Mouse (Mus musculus): ENCODE results near the gene Gm49358. TPM values are rescaled to one million over a fixed set of nuclear protein-coding genes. Genes with fewer than 3 reads are reported as not detected.

Gene Gm49358
- polyA plus RNA-seq, 1 experiment from 2014 or later = not detected

DNA sequence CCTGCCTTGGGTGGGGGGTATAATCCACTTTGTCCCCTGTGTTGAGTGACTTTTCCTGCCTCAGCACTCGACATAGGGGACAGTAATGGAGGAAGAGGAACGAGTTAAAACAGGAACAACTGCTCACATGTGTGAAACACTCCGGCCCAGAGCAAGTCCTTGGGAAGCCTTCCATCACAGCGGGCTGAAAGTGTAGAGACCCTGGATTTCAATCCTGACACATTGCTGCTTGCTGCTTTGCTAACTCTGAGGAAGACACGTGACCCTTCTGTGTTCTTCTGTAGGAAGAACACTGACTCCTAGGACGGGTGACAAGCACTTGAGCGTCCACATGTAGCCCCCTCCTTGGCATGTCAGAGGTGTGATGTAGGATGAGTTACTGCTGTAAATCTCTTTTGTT is 51.4 kb downstream of the Gm49358 start:
- Histone ChIP-seq H3K9me3 (replicated peaks; ENCODE audit: control insufficient read depth, low read length) (no peaks in the 10 kb centered on the region), H3K36me3 (ENCODE audit: control insufficient read depth, insufficient read depth, low read length) (no peaks in the 10 kb centered on the region), H3K9ac (ENCODE audit: low read length) (no peak overlapping the region; the same call in 1 of the 2 replicates), H3K4me3 (replicated peaks; ENCODE audit: low read length) (no peak overlapping the region), H3K4me2 (ENCODE audit: low read depth, low read length) (no peak overlapping the region), H3K27ac (ENCODE audit: low read length) (peak overlapping the region; percentile 86; the same call in 1 of the 2 replicates), H3K27me3 (ENCODE audit: control insufficient read depth, insufficient read depth, low read length) (no peaks in the 10 kb centered on the region), H3K4me1 (ENCODE audit: control insufficient read depth, insufficient read depth, low read length) (peaks cover 23% of the 10 kb centered on the region; the same call in 1 of the 2 replicates)
- no peak for ATAC-seq (ENCODE audit: insufficient read depth, low FRiP score)
- WGBS = 73% methylated on average over 7 of the region's 7 CpGs

DNA sequence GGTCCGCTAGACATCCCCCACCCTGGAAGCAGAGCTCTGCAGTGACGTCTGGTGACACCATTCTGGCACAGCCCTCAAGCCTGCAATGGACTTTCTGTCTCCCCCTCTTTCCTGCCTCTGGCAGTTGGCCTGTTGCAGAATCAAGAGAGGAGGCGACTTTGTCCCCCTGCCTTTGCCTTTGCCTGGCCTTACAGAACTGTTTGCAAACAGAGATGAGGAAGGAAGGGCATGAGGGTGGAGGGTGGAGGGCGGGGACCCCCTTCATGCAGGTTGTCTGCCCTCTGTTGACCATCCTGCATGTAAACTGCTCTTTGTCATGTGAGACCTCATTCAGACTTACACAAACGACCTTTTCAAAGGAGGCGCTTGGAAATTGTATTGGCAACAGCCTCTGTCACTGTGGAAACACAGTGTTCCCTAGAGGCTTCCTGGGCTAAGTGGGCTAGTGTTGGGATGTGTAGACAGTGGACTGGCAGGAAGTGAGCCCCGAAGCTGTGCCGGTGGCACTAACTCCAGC is 55.9 kb downstream of the Gm49358 start:
- peaks cover 20% of the 10 kb centered on the region; the same call in 1 of the 2 replicates for H3K4me1 ChIP-seq (ENCODE audit: control insufficient read depth, insufficient read depth, low read length)
- 0 out of 2 replicates have a peak, but pooled peaks cover 5% of the 10 kb centered on the region for H3K36me3 ChIP-seq (ENCODE audit: control insufficient read depth, insufficient read depth, low read length)
- 37% methylated on average over 8 of the region's 8 CpGs for WGBS
- peak; percentile 33; the same call in 1 of the 2 replicates for ATAC-seq (ENCODE audit: insufficient read depth, low FRiP score)
- no peak overlapping the region for H3K4me3 ChIP-seq (replicated peaks; ENCODE audit: low read length)
- H3K27me3 ChIP-seq (ENCODE audit: control insufficient read depth, insufficient read depth, low read length) = no peaks in the 10 kb centered on the region
- H3K9me3 ChIP-seq (replicated peaks; ENCODE audit: control insufficient read depth, low read length) = no peaks in the 10 kb centered on the region
- H3K4me2 ChIP-seq (ENCODE audit: low read depth, low read length) = no peak overlapping the region
- H3K9ac ChIP-seq (ENCODE audit: low read length) = peak overlapping the region; percentile 0; the same call in 1 of the 2 replicates
- H3K27ac ChIP-seq (ENCODE audit: low read length) = peak overlapping the region; percentile 83

DNA sequence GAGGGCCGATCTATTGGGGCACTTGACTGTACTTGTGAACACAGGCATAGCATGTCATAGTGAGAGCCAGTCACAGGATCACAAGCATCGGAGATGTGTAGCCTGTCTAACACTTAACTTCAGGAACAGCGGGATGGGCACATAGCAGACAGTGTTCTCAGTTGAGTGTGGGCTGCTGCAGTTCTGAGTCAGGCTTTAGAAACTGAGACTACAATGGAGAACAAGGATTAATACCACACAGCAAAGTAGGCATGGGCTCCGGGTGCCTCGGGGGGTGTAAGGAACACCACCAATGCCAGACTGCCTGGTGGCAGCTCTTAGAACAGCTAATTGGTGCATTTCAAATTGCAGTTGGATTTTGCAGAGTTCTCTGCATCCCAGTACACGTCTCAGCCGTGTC is 57.2 kb downstream of the Gm49358 start:
- no peaks in the 10 kb centered on the region for H3K27me3 ChIP-seq (ENCODE audit: control insufficient read depth, insufficient read depth, low read length)
- H3K4me1 ChIP-seq (ENCODE audit: control insufficient read depth, insufficient read depth, low read length) = peaks cover 15% of the 10 kb centered on the region; the same call in 1 of the 2 replicates
- no peak overlapping the region for H3K4me3 ChIP-seq (replicated peaks; ENCODE audit: low read length)
- no peak overlapping the region for H3K27ac ChIP-seq (ENCODE audit: low read length)
- ATAC-seq (ENCODE audit: insufficient read depth, low FRiP score) = no peak
- H3K9me3 ChIP-seq (replicated peaks; ENCODE audit: control insufficient read depth, low read length) = no peaks in the 10 kb centered on the region
- 0 out of 2 replicates have a peak, but pooled peaks cover 10% of the 10 kb centered on the region for H3K36me3 ChIP-seq (ENCODE audit: control insufficient read depth, insufficient read depth, low read length)
- no peak overlapping the region for H3K9ac ChIP-seq (ENCODE audit: low read length)
- no peak overlapping the region for H3K4me2 ChIP-seq (ENCODE audit: low read depth, low read length)
- 91% methylated on average over 7 of the region's 7 CpGs for WGBS

DNA sequence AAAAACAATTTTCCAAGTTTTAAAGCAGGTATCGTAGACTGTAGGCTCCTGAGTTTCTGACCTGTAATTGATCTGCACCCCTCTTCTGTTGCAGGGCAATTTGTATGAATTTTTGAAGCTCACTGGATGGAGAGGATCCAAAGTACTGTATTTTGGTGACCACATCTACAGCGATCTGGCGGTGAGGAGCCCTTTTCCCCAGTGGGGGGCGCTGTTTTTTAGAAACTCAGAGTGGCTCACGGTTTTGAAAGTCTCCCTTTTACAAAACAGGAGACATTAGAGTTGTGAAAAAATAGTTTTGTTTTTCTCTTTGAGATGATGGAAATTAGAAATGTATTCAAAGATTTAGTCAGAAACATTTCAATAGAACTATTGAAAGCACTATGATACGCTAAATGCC is 60.3 kb downstream of the Gm49358 start:
- Histone ChIP-seq H3K27me3 (ENCODE audit: control insufficient read depth, insufficient read depth, low read length) (no peaks in the 10 kb centered on the region), H3K36me3 (ENCODE audit: control insufficient read depth, insufficient read depth, low read length) (peaks cover 10% of the 10 kb centered on the region; the same call in 1 of the 2 replicates), H3K27ac (ENCODE audit: low read length) (no peak overlapping the region), H3K4me2 (ENCODE audit: low read depth, low read length) (no peak overlapping the region), H3K9me3 (replicated peaks; ENCODE audit: control insufficient read depth, low read length) (no peaks in the 10 kb centered on the region), H3K4me1 (ENCODE audit: control insufficient read depth, insufficient read depth, low read length) (peaks cover 11% of the 10 kb centered on the region; the same call in 1 of the 2 replicates), H3K9ac (ENCODE audit: low read length) (no peak overlapping the region), H3K4me3 (replicated peaks; ENCODE audit: low read length) (no peak overlapping the region)
- ATAC-seq (ENCODE audit: insufficient read depth, low FRiP score) = no peak
- 77% methylated on average over 6 of the region's 6 CpGs for WGBS

DNA sequence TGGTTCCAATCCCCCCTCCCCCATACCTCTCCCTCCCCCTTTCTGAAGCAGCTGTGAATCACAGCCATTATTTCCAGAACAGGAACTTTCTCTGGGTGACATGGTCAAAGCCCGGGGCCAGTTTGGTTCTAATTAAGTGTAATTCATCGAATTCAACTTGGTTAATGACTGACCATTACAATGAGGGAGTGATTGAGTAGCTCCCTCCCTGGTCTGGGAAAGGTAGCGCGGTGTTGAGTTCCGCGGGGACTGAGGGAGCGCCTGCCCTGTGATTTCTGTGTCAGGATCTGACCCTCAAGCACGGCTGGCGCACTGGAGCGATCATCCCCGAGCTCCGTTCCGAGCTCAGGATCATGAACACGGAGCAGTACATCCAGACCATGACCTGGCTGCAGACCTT is 61.1 kb downstream of the Gm49358 start:
- ATAC-seq (ENCODE audit: insufficient read depth, low FRiP score) = no peak
- 76% methylated on average over 14 of the region's 14 CpGs for WGBS
- no peak overlapping the region for H3K4me3 ChIP-seq (replicated peaks; ENCODE audit: low read length)
- H3K27ac ChIP-seq (ENCODE audit: low read length) = no peak overlapping the region
- 0 out of 2 replicates have a peak, but pooled peaks cover 5% of the 10 kb centered on the region for H3K4me1 ChIP-seq (ENCODE audit: control insufficient read depth, insufficient read depth, low read length)
- no peak overlapping the region for H3K4me2 ChIP-seq (ENCODE audit: low read depth, low read length)
- H3K27me3 ChIP-seq (ENCODE audit: control insufficient read depth, insufficient read depth, low read length) = no peaks in the 10 kb centered on the region
- no peaks in the 10 kb centered on the region for H3K9me3 ChIP-seq (replicated peaks; ENCODE audit: control insufficient read depth, low read length)
- H3K9ac ChIP-seq (ENCODE audit: low read length) = no peak overlapping the region
- peaks cover 10% of the 10 kb centered on the region; the same call in 1 of the 2 replicates for H3K36me3 ChIP-seq (ENCODE audit: control insufficient read depth, insufficient read depth, low read length)

DNA sequence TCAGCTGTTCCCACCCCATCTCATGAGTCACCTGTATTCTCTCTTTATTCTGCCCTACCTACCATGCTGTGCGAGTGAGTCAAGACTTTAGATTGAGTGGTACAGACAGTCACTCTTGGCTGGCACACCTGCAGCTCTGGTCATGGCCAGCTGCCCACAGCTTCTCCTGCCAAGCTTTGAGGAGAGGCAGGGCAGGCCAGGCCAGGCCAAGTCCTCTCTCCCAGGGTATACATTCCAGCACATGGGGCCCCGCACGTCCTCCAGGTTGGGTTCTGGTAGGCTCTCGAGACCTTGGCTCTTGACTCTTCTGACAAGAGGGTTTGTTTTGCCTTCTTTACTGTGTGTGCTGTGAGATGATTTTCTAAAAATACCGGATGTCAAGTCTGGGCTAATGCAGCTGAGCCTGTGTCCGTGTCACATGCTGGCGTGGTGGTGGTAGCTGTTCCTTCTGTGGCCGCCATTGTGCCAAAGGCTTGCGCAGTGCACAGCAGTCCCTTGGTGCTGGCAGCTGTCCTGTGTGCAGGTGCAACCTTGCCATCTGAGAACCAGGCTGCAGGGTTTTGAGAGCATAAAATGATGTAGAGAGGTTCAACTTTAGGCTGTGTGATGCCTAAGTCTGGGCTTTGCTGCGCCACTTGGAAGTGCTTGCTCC is 62.2 kb downstream of the Gm49358 start:
- no peaks in the 10 kb centered on the region for H3K4me1 ChIP-seq (ENCODE audit: control insufficient read depth, insufficient read depth, low read length)
- ATAC-seq (ENCODE audit: insufficient read depth, low FRiP score) = peak; percentile 11; the same call in 1 of the 2 replicates
- no peak overlapping the region for H3K4me3 ChIP-seq (replicated peaks; ENCODE audit: low read length)
- H3K27me3 ChIP-seq (ENCODE audit: control insufficient read depth, insufficient read depth, low read length) = no peaks in the 10 kb centered on the region
- H3K27ac ChIP-seq (ENCODE audit: low read length) = no peak overlapping the region
- H3K9ac ChIP-seq (ENCODE audit: low read length) = no peak overlapping the region
- H3K36me3 ChIP-seq (ENCODE audit: control insufficient read depth, insufficient read depth, low read length) = peaks cover 5% of the 10 kb centered on the region; the same call in 1 of the 2 replicates
- WGBS = 88% methylated on average over 10 of the region's 10 CpGs
- H3K9me3 ChIP-seq (replicated peaks; ENCODE audit: control insufficient read depth, low read length) = no peaks in the 10 kb centered on the region
- no peak overlapping the region for H3K4me2 ChIP-seq (ENCODE audit: low read depth, low read length)

DNA sequence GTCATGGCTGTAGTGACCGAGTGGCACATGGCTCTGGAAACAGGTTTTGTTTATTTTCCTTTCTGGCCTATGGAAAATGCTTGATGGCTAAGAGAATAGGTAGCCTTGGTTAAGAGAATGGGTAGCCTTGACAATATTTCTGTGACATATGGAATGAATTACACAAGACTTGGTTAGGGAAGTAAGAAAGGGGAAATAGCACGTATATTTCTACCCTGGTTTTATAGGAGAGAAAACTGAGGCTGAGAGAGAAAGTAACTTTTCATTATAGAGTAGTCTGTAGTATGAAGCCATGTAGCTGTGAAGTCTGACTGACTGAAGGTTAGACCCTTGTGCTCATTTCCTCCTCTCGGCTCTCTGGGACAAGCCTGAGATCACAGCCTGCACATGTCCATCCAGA is 63.2 kb downstream of the Gm49358 start:
- Histone ChIP-seq H3K27ac (ENCODE audit: low read length) (no peak overlapping the region), H3K9me3 (replicated peaks; ENCODE audit: control insufficient read depth, low read length) (no peaks in the 10 kb centered on the region), H3K4me3 (replicated peaks; ENCODE audit: low read length) (no peak overlapping the region), H3K4me1 (ENCODE audit: control insufficient read depth, insufficient read depth, low read length) (no peaks in the 10 kb centered on the region), H3K9ac (ENCODE audit: low read length) (no peak overlapping the region), H3K4me2 (ENCODE audit: low read depth, low read length) (no peak overlapping the region), H3K36me3 (ENCODE audit: control insufficient read depth, insufficient read depth, low read length) (peaks cover 4% of the 10 kb centered on the region; the same call in 1 of the 2 replicates), H3K27me3 (ENCODE audit: control insufficient read depth, insufficient read depth, low read length) (no peaks in the 10 kb centered on the region)
- 88% methylated on average over 3 of the region's 3 CpGs for WGBS
- ATAC-seq (ENCODE audit: insufficient read depth, low FRiP score) = no peak

DNA sequence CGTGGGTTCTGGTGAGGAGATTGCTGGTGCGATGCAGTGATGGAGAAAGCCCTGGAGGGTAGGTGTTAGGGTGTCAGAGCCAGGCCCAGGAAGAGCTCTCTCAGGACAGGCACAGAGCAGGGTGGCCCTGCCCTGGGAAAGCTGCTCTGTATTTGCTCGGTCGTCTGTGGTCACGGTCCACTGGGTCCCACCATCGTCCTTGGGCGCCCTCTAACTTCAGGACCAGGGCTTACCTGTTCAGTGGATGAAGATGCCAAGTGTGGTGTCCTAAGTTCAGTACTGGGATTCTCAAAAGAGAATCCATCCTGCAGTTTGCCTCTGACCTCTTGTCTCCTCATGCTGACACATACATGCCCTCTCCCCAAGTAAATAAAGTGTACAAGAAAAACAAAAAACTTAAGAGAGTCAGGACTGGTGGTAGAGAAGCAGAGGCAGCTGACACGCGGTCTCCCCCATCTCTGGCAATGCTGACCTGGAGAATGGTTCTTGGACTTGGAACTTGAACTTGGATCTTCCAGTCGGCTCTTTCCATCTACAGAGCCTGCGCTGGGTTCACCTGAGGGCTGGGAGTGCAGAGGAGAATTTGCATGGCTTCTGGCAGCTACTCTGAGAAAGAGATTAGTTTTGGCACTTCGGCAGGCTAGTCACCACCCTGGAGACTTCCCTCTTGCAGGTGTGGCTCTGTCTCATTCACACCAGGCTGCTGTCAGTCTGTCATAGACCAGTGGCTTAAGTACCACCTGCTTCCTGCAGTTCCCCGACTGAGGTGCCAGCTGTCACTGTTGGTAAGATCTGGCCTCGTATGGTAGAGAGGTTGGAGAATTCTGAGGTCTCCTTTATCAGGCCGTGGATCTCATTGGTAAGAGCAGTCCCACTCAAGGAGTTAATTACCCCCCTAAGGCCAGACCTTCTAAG is 64.7 kb downstream of the Gm49358 start:
- no peaks in the 10 kb centered on the region for H3K4me1 ChIP-seq (ENCODE audit: control insufficient read depth, insufficient read depth, low read length)
- WGBS = 84% methylated on average over 15 of the region's 15 CpGs

More for the DNA sequence above, 64.7 kb downstream of the Gm49358 start:
- Histone ChIP-seq H3K4me3 (replicated peaks; ENCODE audit: low read length) (no peak overlapping the region), H3K9me3 (replicated peaks; ENCODE audit: control insufficient read depth, low read length) (no peaks in the 10 kb centered on the region), H3K4me2 (ENCODE audit: low read depth, low read length) (no peak overlapping the region), H3K27me3 (ENCODE audit: control insufficient read depth, insufficient read depth, low read length) (no peaks in the 10 kb centered on the region), H3K27ac (ENCODE audit: low read length) (no peak overlapping the region), H3K36me3 (ENCODE audit: control insufficient read depth, insufficient read depth, low read length) (peaks cover 4% of the 10 kb centered on the region; the same call in 1 of the 2 replicates), H3K9ac (ENCODE audit: low read length) (no peak overlapping the region)
- no peak for ATAC-seq (ENCODE audit: insufficient read depth, low FRiP score)
